Mouse (Mus musculus) testis, adult 2 months (tissue): ENCODE results near the gene Zglp1.

Experiments
- CTCF ChIP-seq: fragments of 200-500 bp; IDR thresholded peaks from 2 replicates; pipeline ENCODE4 v1.5.1; 2012; ENCODE audit warnings: low read depth, mild to moderate bottlenecking, inconsistent platforms, low read length, moderate library complexity; ENCODE audit not compliant: control insufficient read depth, insufficient read depth, insufficient replicate concordance
- POLR2A ChIP-seq: fragments of 200-500 bp; IDR thresholded peaks from 2 replicates; pipeline ENCODE4 v1.6.1; 2012; ENCODE audit warnings: low read depth, mild to moderate bottlenecking, inconsistent platforms, low read length, moderate library complexity; ENCODE audit not compliant: control insufficient read depth

DNA sequence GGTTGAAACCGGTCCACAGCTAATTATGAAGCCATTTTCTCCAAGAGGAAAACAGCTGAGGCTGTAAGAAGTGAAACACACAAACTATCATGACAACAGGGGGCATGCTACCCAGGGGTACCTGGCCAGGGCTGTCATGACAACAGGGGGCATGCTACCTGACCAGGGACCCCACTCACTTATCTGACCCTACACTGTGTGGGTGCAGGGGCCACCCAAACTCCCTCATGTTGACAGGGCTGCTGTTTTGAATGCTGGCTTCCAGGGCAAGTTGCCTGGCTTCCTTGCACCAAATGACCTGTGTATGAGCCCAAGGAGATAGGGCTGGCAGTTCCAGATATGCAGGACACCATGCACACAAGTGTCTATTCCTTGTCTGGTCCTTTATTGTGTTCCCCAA, 23.6 kb upstream of the Zglp1 start:
- TF ChIP-seq POLR2A (no peak), CTCF (no peak)
